Mouse (Mus musculus) embryo, embryonic 10 days (tissue): Measurements from ENCODE around the gene Mctp1.
"Not testable (repeated sequence)": the region's sequence is repeated elsewhere in the genome, so short reads cannot be mapped to it uniquely, and the experiment has no call there.

Experiments
- DNase-seq: peaks from one replicate; pipeline ENCODE4 v3.0.0-alpha.2; 2015; ENCODE audit warnings: low spot score

Gene Mctp1

GRCm38 (mm10) chr13:76383972-76384663 lies at the start of gene Mctp1:
Gene Mctp1 (plus strand): TSS chr13:76384535.
- DNase-seq: peak; percentile 76

GRCm38 (mm10) chr13:76345941-76346340 lies 38.4 kb upstream of the Mctp1 start:
- not testable (repeated sequence) for DNase-seq

DNA sequence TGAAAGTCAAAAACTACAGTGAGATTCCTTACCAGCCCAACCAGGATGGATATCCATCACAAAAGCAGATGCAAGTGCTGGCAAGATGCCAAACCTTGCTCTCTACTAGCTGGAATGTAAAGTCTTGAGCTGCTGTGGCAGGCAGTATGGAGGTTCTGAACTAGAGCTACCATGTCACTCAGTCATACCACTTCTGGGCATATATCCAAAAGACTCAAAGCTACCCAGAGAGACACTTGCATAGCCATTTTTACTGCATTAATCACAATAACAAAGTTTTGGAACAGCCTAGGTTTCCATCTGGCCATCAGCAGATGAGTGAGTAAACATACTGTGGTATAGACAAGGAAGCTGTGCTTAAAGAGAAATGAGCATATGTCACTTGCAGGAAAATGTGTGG lies 25.6 kb upstream of the Mctp1 start:
- no peak for DNase-seq

- peak; percentile 84 for DNase-seq
Observed at GRCm38 (mm10) chr13:76384664-76385435, 515 bp downstream of the Mctp1 start.

- DNase-seq: no peak
Observed at GRCm38 (mm10) chr13:76388615-76389014, 4.3 kb downstream of the Mctp1 start.

DNA sequence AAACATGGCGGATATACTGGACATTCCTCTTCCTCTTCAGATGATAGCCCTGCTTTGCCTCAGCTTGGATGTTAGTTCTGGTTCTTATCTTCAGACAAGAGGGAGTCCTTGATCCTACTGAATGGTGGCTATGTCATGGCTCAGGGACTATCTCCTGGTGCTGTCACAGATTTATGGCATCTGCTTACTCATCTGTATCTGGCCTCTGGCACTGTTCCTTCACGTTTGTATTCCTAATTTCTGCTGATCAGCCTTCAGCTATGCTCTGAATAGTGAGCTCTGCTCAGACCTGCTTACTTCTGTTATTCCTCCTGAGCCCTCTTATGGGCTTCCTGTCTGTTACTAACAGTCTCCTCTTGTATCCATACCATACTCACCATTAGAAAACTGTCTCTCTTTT lies 7.6 kb downstream of the Mctp1 start:
- no peak for DNase-seq

GRCm38 (mm10) chr13:76393106-76393505 lies 8.8 kb downstream of the Mctp1 start:
- DNase-seq: no peak

DNA sequence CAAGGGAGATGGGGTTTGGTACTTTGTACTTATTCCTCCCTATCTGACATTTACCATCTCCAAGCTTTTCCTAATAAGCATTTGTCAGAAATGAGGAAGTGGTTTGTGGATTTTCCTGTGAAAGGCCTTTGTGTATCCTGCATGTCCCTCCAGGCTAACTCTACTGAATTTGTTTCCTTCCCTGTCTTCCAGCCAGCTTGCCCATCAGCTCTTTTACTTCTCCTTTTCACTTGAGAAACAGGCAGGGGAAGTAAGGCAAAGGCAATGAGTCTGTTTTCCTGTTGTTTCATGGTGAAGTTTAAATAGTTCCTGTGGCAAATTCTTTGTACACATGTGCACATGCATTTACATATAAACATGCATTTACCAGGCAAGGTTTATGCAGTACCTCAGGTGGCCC lies 11.6 kb downstream of the Mctp1 start:
- DNase-seq: no peak

- DNase-seq: no peak
Observed at GRCm38 (mm10) chr13:76409296-76409695, 25.0 kb downstream of the Mctp1 start.

GRCm38 (mm10) chr13:76410665-76411064 lies 26.3 kb downstream of the Mctp1 start:
- no peak for DNase-seq

- DNase-seq: no peak
Observed at GRCm38 (mm10) chr13:76415346-76415745, 31.0 kb downstream of the Mctp1 start.

DNA sequence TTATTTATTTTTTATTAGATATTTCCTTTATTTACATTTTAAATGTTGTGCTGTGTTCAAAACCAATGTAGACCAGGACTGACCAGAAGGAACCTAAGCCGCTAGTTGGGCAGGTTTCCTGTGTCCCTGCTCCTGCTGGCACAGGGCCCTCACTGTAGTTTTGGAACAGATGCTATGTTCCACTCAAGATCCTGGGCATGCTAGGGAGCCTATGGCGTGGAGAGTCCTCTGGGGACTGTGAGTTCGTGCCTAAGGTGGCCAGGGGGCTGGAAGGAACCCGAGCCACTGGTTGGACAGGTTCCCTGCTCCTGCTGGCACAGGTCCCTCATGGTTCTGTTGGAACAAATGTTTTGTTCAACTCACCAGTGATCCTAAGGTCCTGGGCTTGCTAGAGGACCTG lies 35.8 kb downstream of the Mctp1 start:
- DNase-seq: no peak

DNA sequence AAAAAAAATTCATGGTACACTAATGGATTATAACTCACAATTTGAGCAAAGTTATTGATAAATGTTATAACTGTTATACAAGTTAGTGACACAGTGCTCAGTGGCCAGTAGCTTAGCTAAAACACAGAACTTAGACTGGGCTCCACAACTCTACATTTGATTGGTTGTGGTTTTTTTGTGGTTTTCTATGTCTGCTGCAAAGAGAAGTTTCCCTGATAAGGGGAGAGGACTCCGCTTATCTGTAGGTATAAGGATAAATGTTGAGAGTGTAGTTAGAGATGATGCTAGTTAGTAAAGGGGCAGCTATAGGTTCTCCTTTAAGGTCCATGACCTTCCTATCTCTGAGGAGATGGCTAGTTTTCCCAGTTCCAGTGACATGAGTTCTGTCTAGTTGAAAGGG lies 36.7 kb downstream of the Mctp1 start:
- no peak for DNase-seq

- DNase-seq: no peak
Observed at GRCm38 (mm10) chr13:76422124-76422523, 37.8 kb downstream of the Mctp1 start.

- no peak for DNase-seq
Observed at GRCm38 (mm10) chr13:76429456-76429855, 45.1 kb downstream of the Mctp1 start.

DNA sequence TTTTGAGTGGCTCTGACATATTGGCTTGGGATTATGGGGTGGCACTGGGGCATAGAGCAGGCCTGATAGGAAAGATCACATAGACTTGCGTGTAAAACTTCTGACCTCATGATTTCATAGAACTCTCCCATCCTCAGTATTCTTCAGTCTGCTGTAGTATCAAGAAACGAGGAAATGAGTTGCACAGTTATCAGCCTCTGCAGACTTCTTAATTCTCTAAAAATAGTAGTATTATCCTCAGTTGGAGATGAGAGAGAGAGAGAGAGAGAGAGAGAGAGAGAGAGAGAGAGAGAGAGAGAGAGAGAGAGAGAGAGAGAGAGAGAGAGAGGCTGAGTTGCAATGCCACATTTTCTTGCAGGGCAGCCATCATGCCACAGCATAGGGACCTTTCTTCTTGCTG lies 45.6 kb downstream of the Mctp1 start:
- DNase-seq: no peak

DNA sequence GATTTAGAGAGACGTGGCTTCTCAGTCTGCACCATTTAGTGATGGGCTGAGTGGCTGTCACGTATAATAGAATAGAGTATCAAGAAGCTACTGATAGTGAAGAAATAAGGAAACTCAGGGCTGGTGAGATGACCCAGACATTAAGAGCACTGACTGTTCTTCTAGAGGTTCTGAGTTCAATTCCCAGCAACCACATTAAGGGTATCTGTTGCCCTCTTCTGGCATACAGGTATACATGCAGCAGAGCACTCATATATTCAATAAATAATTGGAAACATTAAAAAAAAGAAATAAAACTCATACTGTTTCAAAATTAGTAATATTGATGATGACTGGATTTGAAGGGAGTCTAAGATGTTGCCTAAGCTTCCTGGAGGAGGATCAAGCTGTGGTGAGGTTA lies 47.6 kb downstream of the Mctp1 start:
- DNase-seq: no peak

GRCm38 (mm10) chr13:76433438-76433837 lies 49.1 kb downstream of the Mctp1 start:
- DNase-seq: no peak

DNA sequence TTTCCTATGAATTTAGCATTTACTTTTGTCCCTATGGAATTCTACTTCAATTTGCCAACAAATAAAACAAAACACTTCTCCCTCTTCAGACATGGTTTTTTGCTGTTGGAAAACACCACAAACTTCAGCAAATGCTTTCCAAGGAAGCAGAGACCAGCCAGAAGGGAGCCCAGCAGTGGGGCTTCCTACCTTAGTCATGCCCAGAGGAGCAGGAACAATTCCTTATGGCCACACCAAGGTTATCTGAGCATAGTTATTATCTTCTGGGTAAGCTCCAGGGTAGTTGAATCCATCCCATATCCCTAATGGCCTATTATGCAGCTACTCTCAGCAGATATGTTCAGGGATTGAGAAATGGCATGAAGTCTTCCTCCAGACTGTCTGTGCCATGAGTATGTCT lies 52.1 kb downstream of the Mctp1 start:
- DNase-seq: no peak

GRCm38 (mm10) chr13:76438765-76439164 lies 54.4 kb downstream of the Mctp1 start:
- DNase-seq: no peak

DNA sequence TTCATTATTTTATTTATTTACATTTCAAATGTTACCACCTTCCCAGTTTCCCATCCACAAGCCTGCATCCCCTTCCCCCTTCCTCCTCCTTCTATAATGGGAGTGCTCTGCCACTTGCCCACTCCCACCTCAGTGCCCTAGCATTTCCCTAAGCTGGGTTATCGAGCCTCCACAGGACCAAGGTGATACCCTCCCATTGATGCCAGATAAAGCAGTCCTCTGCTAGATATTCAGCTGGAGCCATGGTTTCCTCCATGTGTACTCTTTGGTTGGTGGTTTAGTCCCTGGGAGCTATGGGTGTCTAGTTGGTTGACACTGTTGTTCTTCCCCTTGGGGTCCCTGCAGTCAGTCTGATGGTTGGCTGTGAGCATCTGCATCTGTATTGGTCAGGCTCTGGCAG lies 61.7 kb downstream of the Mctp1 start:
- DNase-seq: no peak

- DNase-seq: no peak
Observed at GRCm38 (mm10) chr13:76447528-76447927, 63.2 kb downstream of the Mctp1 start.

GRCm38 (mm10) chr13:76451526-76451925 lies 67.2 kb downstream of the Mctp1 start:
- not testable (repeated sequence) for DNase-seq

DNA sequence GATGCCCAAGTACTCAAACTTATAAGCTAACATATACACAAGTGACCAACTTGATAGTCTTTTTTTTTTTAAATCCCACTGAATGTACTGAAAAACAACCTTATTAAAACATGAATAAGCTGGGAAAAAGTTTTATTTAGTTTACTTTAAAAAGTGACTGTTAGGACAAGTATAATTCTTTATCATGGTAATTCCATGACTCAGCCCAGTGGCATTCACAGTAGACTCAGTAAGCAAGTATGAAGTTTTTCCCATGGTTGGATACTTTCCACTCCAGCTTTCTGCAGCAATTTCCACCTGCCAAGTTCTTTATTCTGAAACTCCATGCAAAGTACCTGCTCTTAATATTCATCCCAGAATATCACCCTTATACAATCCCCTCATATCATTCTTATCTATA lies 97.3 kb downstream of the Mctp1 start:
- DNase-seq: no peak
